Mouse (Mus musculus): ENCODE data around the gene Akap12. TPM values are rescaled to one million over a fixed set of nuclear protein-coding genes. Genes with fewer than 3 reads are reported as not detected.
A peak's percentile ranks its signal among the peaks of the same experiment; 100 is the strongest.

Akap12 gene
- total RNA-seq, 2 experiments from 2014 or later = 15.9 to 16.5 TPM

GRCm38 (mm10) chr10:4278041-4278440 is 11.9 kb downstream of the Akap12 start:
- no peak for DNase-seq (ENCODE audit: low spot score in 2 of 2)
- intact Hi-C loops (cut with DNase I) = no loop called here

GRCm38 (mm10) chr10:4282395-4282794 is 16.2 kb downstream of the Akap12 start:
- intact Hi-C loops (cut with DNase I) = no loop called here
- no peak for DNase-seq (ENCODE audit: low spot score in 2 of 2)

GRCm38 (mm10) chr10:4284781-4285180 is 18.6 kb downstream of the Akap12 start:
- intact Hi-C loops (cut with DNase I) = no loop called here

GRCm38 (mm10) chr10:4285752-4286151 is 19.6 kb downstream of the Akap12 start:
- no peak for DNase-seq (ENCODE audit: low spot score in 2 of 2)

More at GRCm38 (mm10) chr10:4284781-4285180, 18.6 kb downstream of the Akap12 start:
- no peak for DNase-seq (ENCODE audit: low spot score in 2 of 2)

GRCm38 (mm10) chr10:4289171-4289570 is 23.0 kb downstream of the Akap12 start:
- intact Hi-C loops (cut with DNase I) = no loop called here
- DNase-seq (ENCODE audit: low spot score in 2 of 2) = no peak

More at GRCm38 (mm10) chr10:4285752-4286151, 19.6 kb downstream of the Akap12 start:
- intact Hi-C loops (cut with DNase I) = no loop called here

GRCm38 (mm10) chr10:4289636-4290035 is 23.5 kb downstream of the Akap12 start:
- intact Hi-C loops (cut with DNase I) = no loop called here

GRCm38 (mm10) chr10:4290145-4290544 is 24.0 kb downstream of the Akap12 start:
- DNase-seq (ENCODE audit: low spot score in 2 of 2) = no peak
- intact Hi-C loops (cut with DNase I) = no loop called here

More at GRCm38 (mm10) chr10:4289636-4290035, 23.5 kb downstream of the Akap12 start:
- DNase-seq (ENCODE audit: low spot score in 2 of 2) = no peak

GRCm38 (mm10) chr10:4290561-4290960 is 24.4 kb downstream of the Akap12 start:
- no peak for DNase-seq (ENCODE audit: low spot score in 2 of 2)
- intact Hi-C loops (cut with DNase I) = no loop called here

GRCm38 (mm10) chr10:4293418-4293817 is 27.2 kb downstream of the Akap12 start:
- intact Hi-C loops (cut with DNase I) = no loop called here
- DNase-seq (ENCODE audit: low spot score in 2 of 2) = no peak

- intact Hi-C loops (cut with DNase I) = no loop called here
- no peak for DNase-seq (ENCODE audit: low spot score in 2 of 2)
Observed at GRCm38 (mm10) chr10:4303558-4303957, 37.4 kb downstream of the Akap12 start.

GRCm38 (mm10) chr10:4323885-4324284 is 57.7 kb downstream of the Akap12 start:
- no peak for DNase-seq (ENCODE audit: low spot score in 2 of 2)

GRCm38 (mm10) chr10:4325562-4325961 is 59.4 kb downstream of the Akap12 start:
- no peak for DNase-seq (ENCODE audit: low spot score in 2 of 2)
- intact Hi-C loops (cut with DNase I) = no loop called here

More at GRCm38 (mm10) chr10:4323885-4324284, 57.7 kb downstream of the Akap12 start:
- intact Hi-C loops (cut with DNase I) = no loop called here

- intact Hi-C loops (cut with DNase I) = no loop called here
- DNase-seq (ENCODE audit: low spot score in 2 of 2) = no peak
Observed at GRCm38 (mm10) chr10:4327716-4328115, 61.5 kb downstream of the Akap12 start.

- intact Hi-C loops (cut with DNase I) = loop anchor here (2.0 to 10.0 kb wide), 2 partner anchors 336 to 798 kb away; no protein-coding TSS in a partner anchor
Observed at GRCm38 (mm10) chr10:4332228-4332979, 66.2 kb downstream of the Akap12 start.

GRCm38 (mm10) chr10:4333319-4333718 is 67.1 kb downstream of the Akap12 start:
- intact Hi-C loops (cut with DNase I) = loop anchor here (2.0 to 10.0 kb wide), 2 partner anchors 337 to 799 kb away; no protein-coding TSS in a partner anchor
- DNase-seq (ENCODE audit: low spot score in 2 of 2) = peak in 1 of 2 experiments; percentile 34

More at GRCm38 (mm10) chr10:4332228-4332979, 66.2 kb downstream of the Akap12 start:
- DNase-seq (ENCODE audit: low spot score in 2 of 2) = no peak

- intact Hi-C loops (cut with DNase I) = loop anchor here (2.0 to 10.0 kb wide), 2 partner anchors 297 to 799 kb away; no protein-coding TSS in a partner anchor
- peak; percentile 35 to 50 for DNase-seq (ENCODE audit: low spot score in 2 of 2)
Observed at GRCm38 (mm10) chr10:4334039-4334683, 68.0 kb downstream of the Akap12 start.

- intact Hi-C loops (cut with DNase I) = loop anchor here (10.0 kb wide), 1 partner anchor 804 kb away; no protein-coding TSS in a partner anchor
Observed at GRCm38 (mm10) chr10:4338863-4339461, 72.8 kb downstream of the Akap12 start.

GRCm38 (mm10) chr10:4341430-4341829 is 75.2 kb downstream of the Akap12 start:
- intact Hi-C loops (cut with DNase I) = no loop called here
- DNase-seq (ENCODE audit: low spot score in 2 of 2) = no peak

More at GRCm38 (mm10) chr10:4338863-4339461, 72.8 kb downstream of the Akap12 start:
- DNase-seq (ENCODE audit: low spot score in 2 of 2) = no peak

GRCm38 (mm10) chr10:4346489-4347135 is 80.4 kb downstream of the Akap12 start:
- peak; percentile 76 to 85 for DNase-seq (ENCODE audit: low spot score in 2 of 2)
- intact Hi-C loops (cut with DNase I) = no loop called here

- no peak for DNase-seq (ENCODE audit: low spot score in 2 of 2)
- intact Hi-C loops (cut with DNase I) = no loop called here
Observed at GRCm38 (mm10) chr10:4347136-4347492, 80.9 kb downstream of the Akap12 start.
